Mouse (Mus musculus) gastrocnemius, postnatal 14 days (tissue): ENCODE data around the gene Tmem262. TPM values are rescaled to one million over a fixed set of nuclear protein-coding genes. Genes with fewer than 3 reads are reported as not detected.
A peak's percentile ranks its signal among the peaks of the same experiment; 100 is the strongest.
"Not testable (repeated sequence)": the region's sequence is repeated elsewhere in the genome, so short reads cannot be mapped to it uniquely, and the experiment has no call there.

Experiments
- DNase-seq: peaks from one replicate; pipeline ENCODE4 v3.0.0; 2021; ENCODE audit warnings: mixed read lengths
- intact Hi-C: fragments of 180-260 bp; cut with DNase I; formaldehyde crosslinking; loops from one replicate; pipeline ENCODE4 v1.15.1; 2025; ENCODE audit warnings: low total_unique reads
- long read RNA-seq, 2 experiments: library from polyadenylated mRNA; stranded (forward); transcript quantifications; one replicate each; pipeline ENCODE4 v2.0.0; 2021
- total RNA-seq, 2 experiments: library from RNA; stranded (reverse); gene quantifications; 2 replicates each; pipeline ENCODE4 v1.2.3; 2021

Tmem262 gene
- total RNA-seq = not detected
- long read RNA-seq, experiment 1 = 0 reads
- long read RNA-seq, experiment 2 = 0 reads

DNA sequence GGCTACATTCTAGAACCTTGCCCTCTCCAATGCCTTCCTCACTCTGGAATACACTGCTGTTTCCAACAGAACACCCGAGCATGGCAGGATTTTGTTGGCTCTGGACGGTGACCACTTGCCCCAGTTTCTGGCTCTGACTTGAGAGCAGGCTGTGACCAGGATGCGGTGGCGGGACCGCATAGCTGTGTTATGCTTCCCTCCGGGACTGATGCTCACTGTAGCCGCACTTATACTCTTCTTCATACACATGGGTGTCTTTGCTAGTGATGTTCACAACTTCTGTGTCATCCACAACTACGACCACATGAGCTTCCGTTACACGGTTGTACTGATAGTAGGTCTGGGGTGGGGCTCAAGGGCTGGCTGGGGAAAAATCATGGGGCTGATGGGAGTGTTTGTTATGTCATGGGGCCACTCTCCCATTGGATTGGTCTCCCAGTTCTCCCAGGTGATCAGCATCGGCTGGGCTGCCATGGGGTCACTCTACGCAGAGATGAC lies at the start of gene Tmem262:
Tmem262 (plus strand) TSS at position 51 of the 498 bp plus-strand sequence.
- intact Hi-C loops = no loop called here
- no peak for DNase-seq

DNA sequence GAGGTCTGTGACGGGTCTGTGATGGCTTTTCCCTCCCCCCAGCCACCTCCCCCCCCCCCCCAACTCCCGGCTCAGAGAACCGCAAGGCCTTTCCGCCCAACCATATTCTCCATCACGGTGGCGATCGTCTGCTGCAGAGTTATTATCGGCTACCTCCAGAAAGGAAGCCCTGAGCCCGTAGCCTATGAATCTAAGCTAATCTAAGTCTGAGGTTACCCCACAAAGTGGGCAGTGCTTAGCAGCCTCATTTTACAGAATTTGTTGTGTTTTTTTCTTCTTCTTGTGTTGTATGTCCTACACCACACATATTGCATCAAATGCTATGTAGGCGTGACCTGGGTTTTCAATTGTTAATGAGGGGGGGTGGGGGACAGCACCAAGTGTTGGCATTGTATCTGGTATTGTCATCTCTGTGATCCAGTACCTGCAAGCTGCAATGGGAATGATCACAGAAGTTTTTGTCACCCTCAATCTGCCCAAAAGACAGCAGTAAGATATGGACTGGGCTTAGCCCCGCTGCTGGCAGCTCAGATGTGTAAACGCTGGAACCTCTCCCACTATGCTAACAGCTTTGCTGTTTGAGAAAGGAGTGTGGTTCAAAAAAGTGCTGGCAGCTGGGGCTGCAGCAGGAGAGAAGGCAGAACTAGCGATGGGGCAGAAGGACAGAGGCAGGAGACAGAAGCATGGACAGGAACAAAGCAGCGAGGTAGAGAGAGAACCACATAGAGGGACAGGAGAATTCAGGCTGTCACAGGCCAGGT lies 49.1 kb upstream of the Tmem262 start:
- intact Hi-C loops = no loop called here

DNA sequence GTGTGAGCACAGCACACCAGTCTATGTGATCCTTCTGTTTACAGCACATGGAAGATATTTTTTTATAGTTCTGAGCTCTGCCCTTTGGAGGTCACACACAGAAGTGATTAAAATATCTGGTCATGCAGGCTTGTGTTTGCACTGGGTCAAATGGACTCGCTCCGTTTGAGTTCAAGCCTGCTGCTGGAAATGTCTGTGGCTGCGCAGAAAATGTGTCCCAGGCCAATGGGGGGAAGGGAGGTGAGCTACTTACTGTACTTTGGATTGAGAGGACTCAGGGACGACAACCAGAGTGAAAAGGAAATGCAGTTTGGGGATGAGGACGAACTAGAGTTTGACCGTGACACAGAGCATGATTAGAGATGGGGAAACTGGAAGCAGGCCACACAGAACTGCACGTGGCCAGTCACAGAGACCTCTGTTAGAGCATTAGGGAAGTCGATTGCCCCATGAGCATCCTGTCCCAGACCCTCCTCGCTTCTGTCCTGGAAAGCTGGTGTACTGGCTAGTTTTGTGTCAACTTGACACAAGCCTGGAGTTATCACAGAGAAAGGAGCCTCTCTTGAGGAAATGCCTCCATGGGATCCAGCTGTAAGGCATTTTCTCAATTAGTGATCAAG lies 43.8 kb upstream of the Tmem262 start:
- intact Hi-C loops = no loop called here
- DNase-seq = no peak

More for the DNA sequence above, 49.1 kb upstream of the Tmem262 start:
- no peak for DNase-seq

DNA sequence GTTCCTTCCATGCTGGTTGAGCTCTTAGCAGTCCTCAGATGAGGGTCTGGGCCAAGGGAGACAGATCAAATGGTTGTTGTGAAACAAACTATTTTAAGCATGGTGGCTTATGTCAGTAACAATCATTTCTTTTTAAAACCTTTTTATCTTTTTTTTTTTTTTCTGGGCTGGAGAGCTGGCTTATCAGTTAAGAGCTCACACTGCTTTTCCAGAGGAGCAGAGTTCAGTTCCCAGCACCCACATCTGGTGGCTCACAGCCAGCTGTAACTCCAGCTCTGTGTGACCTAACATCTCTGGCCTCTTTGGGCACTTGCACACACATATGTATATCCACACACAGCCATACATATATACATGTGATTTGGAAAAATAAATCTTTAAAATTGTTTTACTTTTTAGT lies 42.1 kb upstream of the Tmem262 start:
- intact Hi-C loops = no loop called here
- no peak for DNase-seq

DNA sequence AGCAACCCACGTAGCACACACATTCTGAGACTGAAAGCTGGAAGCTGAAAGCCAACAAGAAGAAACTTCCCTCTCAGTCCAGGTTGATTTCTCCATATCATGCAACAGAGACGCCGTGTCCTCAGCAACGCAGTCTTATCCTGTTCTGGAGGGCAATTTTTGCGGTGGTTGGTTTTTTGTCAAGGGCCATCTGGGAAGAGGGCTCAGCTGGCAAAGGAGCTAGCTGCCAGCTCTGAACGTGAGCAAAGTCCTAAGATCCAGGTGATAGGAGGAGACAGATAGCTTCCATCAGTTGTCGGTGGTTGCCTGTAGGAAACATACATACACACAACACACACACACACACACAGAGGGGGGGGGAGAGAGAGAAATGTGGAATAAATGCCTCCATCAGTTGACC lies 41.5 kb upstream of the Tmem262 start:
- no peak for DNase-seq
- intact Hi-C loops = no loop called here

GRCm38 (mm10) chr19:6040002-6040401 lies 39.8 kb upstream of the Tmem262 start:
- intact Hi-C loops = no loop called here
- DNase-seq = no peak

DNA sequence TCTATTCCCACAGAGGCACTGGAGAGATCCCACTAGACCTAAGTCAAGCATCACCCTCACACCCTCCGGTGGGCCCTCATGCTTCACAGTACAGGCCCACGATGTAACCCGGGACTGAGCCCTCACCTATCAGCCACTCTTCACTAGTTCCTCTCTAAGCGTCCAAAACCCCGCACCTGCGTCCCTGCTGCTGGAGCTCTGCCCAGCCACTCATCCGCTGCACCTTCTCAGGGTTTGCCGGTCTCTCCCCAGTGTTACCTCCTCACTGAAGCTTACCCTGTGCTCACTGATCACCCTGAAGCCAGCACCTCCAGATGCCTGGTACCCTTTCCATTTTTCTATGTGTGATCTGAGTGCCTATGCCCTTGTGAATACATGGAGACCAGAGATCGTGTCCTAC lies 37.5 kb upstream of the Tmem262 start:
- intact Hi-C loops = no loop called here
- no peak for DNase-seq

- intact Hi-C loops, DNase-seq: not testable (repeated sequence)
Measured at GRCm38 (mm10) chr19:6044102-6044501, 35.7 kb upstream of the Tmem262 start.

- DNase-seq = no peak
- intact Hi-C loops = no loop called here
Measured at GRCm38 (mm10) chr19:6045366-6046293, 34.2 kb upstream of the Tmem262 start.

DNA sequence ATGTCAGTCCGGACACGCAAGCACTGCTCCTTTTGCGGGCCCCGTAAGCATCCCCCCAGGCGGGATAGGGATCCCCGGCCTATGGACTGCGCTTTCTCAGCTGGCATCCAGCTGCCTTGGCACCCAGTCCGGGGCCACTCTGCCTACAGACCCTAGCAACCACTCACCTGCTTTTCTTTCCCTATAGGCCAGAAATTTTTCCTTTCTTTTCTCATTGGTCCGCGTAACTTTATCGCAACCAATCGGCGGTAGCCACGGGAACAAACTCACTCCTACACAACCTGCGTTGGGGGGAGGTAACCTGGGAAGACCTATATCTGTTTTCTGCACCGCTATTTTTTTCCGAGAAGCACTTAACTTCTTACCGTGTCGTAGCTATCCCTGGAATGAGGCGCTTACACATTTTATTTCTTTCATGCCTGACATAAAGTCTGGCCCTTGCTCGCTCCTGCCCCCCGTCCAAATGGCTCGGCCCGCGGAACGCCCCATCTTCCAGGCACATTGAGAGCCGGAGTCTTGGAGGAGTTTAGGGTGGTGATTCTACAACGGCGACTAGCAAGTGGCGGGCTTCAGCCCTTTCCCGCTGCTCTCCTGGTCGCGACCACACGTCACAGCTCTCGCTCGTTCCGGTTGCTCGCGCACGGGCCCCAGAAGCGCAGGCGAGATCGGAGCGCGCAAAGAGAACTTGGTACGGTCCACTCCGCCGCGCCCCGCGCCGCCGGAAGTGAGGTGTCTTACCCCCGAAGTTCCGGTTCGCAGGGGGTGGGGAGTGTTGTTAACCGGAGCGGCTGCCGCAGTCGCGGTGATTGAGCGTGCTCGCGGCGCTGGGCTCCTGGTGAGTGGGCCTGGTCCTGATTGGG lies 33.3 kb upstream of the Tmem262 start, which contains the start of gene Syvn1:
Syvn1 (plus strand) TSS at position 283 of the 860 bp plus-strand sequence.
- intact Hi-C loops = no loop called here
- peak; percentile 88 for DNase-seq

GRCm38 (mm10) chr19:6047154-6047898 lies 32.5 kb upstream of the Tmem262 start:
- intact Hi-C loops = no loop called here
- DNase-seq = no peak

DNA sequence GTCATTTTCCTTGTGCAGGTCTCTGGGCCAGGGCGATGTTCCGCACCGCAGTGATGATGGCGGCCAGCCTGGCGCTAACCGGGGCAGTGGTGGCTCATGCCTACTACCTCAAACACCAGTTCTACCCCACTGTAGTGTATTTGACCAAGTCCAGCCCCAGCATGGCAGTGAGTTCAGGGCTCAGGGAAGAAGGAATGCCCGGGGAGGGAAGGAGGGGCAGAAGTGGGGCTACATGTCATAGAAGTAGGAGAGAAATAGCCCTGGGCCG lies 32.0 kb upstream of the Tmem262 start:
- DNase-seq = no peak
- intact Hi-C loops = no loop called here

- intact Hi-C loops = no loop called here
- DNase-seq = no peak
Measured at GRCm38 (mm10) chr19:6048681-6049410, 31.0 kb upstream of the Tmem262 start.

DNA sequence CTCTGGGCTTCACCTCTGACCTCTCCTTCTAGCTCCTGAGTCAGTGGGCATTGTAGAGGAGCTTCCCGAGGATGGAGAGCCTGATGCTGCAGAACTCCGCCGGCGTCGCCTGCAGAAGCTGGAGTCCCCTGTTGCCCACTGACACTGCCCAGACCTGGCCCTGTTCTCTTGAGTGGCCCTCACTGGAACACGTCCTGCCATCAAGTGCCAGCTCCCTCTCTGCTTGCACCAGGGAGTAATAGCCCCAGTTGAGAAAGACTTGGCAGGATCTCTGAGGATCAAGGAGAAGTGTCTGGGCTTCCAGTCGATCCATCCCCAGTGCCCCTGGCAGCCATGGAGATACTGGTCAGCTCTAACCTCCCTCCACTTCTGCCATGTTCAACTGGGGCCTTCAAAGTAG lies 27.3 kb upstream of the Tmem262 start:
- DNase-seq = no peak

GRCm38 (mm10) chr19:6054296-6054695 lies 25.5 kb upstream of the Tmem262 start:
- intact Hi-C loops = no loop called here
- no peak for DNase-seq

More for the DNA sequence above, 27.3 kb upstream of the Tmem262 start:
- intact Hi-C loops = no loop called here

DNA sequence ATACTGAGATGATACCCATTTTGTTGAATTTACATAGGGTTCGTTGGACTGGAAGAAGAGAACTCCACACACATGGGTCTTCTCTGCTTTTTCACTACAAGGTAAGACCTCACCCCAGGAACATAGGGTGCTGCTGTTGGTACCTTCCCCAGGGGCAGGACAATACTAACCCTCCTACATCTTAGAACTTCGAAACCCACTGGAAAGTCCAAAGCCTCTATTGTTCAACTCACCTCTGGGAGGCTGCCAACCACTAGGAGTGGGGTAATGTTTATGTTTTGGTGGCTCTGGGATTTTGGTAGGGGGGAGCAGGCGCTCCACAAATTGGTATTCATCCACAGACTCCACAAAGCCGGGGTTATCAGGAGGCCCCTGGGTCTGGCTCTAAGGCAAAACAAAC lies 23.1 kb upstream of the Tmem262 start:
- no peak for DNase-seq
- intact Hi-C loops = no loop called here

GRCm38 (mm10) chr19:6057313-6058096 lies 22.3 kb upstream of the Tmem262 start, which contains the start of the genes Mrpl49 and Fau:
Gene Mrpl49, minus strand, starts transcription at chr19:6057785.
Gene Fau, plus strand, starts transcription at chr19:6057844.
- peak; percentile 99 for DNase-seq
- intact Hi-C loops = no loop called here
